Mouse (Mus musculus) frontal cortex, postnatal 14 days (tissue): ENCODE results near the gene Echs1.

Source experiments
- DNase-seq, 2 experiments: peaks; one replicate each; pipeline ENCODE4 v3.0.0; 2022; ENCODE audit warnings: low spot score in 2 of 2

Gene Echs1

DNA sequence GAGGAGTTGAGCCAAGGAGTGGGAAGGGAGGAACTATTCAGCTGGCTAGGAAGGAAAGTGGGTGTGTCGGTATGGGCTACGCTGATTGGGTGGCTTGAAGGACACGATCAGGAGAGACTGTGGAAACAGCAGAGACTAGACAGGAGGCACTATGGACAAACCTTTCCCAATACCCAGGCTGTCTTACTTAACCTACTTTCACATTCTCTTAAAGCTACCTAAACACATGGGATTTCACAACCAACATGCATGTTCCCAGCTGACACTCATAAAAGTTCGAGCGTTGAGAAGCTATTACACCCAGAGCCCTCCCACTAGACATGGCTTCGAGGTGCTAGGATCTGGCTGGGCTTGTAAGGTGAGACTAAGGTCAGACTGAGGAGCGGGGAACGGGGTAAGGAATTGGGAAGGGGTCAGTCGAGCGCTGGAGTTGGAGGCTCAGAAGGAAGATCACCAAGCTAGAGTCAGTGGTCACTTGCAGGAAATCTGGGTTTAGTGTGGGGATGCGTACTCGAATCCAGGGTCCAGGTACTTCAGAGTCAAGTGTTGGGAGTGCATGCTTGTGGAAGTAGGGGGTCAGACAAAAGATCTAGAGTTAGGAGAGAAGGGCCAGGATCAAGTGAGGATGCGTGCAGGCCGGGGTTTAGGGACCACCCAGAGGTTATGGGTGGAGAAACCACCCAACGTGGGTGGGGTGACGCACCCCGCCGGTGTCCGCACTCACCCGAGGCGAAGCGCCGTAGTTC, 520 bp downstream of the Echs1 start, which contains the start of gene Paox:
Paox (plus strand) TSS at position 217 of the 746 bp plus-strand sequence.
- DNase-seq, result peak in 1 of 2 experiments; percentile 39

GRCm38 (mm10) chr7:140111943-140112342, 4.3 kb downstream of the Echs1 start:
- no peak for DNase-seq

GRCm38 (mm10) chr7:140104009-140104408, 12.3 kb downstream of the Echs1 start:
- DNase-seq, result no peak

DNA sequence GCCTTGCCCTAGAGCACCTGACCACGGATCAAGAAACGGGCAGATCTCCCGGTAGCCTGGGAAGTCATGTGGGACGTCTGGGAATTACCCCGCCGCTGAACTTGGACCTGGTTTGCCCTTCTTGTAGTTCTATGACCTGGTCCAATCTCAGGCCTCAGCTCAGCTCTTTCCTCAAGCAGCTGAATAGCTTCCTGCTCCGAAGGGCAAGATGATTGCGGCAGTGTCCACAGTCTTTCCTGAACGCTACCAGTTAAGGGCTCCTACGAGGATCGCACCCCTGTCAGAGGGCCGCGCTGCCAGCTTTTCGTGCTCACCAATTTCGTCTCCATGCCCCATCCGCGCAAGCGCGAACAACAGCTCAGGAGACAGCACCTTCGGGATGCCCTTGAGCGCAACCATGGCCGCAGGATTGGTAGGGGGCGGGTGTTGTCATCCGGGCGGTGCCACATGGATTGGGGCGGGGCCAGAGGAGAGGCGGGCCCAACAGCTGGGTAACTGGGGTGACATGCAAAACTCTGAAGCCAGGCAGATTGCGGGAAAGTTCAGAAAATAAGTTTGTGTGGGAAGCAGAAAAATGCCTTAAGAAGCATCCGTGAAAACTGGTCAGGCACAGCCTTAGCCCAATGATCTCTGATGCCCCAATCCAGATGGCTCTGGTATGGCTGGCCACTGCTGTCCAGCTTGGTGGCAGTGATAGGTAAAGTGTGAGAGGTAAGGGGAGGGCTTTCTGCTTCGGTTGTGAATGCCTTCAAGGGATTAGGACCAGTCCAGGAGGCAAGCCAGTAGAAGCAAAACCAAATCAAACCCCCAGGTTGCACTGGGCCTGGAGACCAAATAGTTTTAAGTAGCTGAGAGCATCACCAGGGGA, 14.0 kb downstream of the Echs1 start, which contains the start of gene Fuom:
Fuom (minus strand) TSS at position 449 of the 868 bp plus-strand sequence.
- DNase-seq, result peak; percentile 77

DNA sequence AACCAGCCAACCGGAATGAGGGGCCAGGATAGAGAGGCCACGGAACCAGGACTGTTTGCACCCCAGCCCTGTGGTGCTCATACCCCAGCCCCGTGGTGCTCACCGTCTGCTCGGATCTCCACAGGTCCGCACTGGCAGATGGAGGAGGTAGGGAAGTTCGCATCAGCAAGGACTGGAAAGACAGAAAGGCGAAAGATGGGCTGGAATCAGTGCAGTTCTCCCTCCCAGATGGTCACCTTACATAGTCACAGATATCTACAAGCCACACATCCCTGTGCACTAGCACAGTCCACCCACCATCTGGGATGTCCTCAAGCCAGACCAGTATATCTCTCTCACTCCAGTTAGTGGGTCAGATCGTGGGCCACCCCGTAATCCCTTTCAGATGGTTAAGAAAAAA, 14.8 kb downstream of the Echs1 start:
- DNase-seq, result no peak

GRCm38 (mm10) chr7:140098466-140098865, 17.8 kb downstream of the Echs1 start:
- no peak for DNase-seq

DNA sequence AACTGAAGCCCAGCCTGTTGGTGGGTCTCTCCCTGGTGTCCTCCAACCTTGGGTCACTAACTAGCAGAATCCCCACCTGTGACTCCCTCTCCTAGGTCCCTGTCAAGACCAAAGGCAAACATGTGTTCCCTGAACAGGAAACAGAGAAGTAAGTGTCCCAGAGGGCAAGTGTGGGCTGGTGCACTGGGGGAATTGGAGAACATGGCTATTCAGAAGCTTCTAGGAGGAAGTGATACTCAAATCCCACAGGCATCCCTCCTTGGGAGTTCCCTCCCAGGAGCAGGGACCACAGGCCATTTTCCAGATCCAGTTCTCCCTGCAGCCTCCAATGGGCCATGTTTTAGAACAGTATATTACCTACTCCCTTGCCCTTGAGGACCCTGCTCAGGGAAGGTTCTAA, 20.2 kb downstream of the Echs1 start:
- no peak for DNase-seq

DNA sequence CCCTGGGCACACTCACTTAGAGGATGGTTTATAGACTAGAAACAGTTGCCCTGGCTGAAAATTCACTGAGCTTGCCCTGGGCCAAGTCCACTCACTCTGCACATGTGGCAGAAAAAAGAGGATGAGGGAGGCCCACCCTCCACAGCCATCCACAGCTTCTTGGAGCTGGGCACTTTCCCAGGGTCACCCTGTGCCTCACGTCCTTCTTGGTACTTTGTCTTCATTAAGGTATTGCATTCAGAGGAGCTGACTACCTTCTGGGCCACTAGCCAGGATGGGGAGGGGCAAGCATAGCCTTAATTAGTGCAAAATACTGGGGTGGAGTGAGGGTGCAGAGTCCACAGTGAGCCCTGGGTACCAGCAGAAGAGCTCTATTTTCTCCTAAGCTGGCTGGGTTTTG, 20.7 kb downstream of the Echs1 start:
- DNase-seq, result no peak

DNA sequence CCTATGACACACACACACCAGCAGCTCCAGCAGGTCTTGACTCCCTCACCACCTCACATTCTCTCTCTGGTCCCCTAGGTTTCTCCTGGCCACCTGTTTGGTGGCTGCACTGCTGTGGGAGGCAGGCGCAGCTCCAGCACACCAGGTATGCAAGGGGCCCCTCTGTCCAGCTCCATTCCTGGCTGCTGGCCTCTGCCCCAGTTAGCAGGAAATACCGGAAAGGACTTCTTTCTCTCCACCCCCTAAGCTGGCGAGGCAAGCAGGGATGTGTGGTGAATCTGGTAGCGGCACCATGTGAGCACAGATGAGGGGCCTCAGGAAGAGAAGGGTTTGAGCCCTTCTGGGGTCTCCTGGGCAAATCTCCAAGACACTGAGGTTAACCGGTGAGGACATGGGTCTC, 21.3 kb downstream of the Echs1 start:
- DNase-seq, result no peak

DNA sequence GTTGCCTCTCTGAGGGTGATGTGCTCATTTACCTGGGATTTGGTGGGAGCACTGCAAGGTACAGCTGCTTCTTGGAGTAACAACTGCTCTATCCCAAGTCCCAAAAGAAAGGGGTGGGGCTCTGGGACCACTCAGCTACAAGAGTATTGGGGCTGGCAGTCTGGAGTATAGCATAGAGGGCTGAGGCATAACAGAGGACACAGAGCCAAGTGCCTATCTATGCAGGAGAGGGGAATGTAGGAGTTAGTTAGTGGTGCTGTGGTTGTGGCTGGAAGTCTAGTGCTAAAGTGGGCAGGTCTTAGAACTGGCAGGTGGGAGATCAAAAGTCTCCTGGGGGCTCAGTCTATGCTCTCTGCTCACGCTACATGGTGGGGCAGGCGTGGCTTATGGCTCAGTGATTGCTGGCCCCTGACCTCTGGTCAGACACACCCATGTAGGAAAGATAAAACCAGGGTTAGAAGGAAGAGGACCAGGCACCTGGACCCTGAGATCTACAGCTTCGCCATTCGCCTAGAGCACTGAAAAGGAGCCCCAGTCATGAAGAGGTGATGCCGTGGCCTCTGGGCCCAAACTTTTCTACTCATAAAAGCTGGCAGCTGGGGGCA, 23.2 kb downstream of the Echs1 start, which contains the start of gene Prap1:
Prap1 (plus strand) TSS at position 472 of the 605 bp plus-strand sequence.
- DNase-seq, result no peak

- no peak for DNase-seq
Observed at GRCm38 (mm10) chr7:140090601-140091000, 25.7 kb downstream of the Echs1 start.

- DNase-seq, result peak; percentile 88 to 92
Observed at GRCm38 (mm10) chr7:140082242-140082678, 34.0 kb downstream of the Echs1 start, which contains the start of gene Caly. Gene Caly, minus strand, starts transcription at chr7:140082548.

- no peak for DNase-seq
Observed at GRCm38 (mm10) chr7:140081408-140082241, 34.7 kb downstream of the Echs1 start.

- peak; percentile 83 to 88 for DNase-seq
Observed at GRCm38 (mm10) chr7:140080503-140081156, 35.6 kb downstream of the Echs1 start.

GRCm38 (mm10) chr7:140078711-140079110, 37.6 kb downstream of the Echs1 start:
- DNase-seq, result peak in 1 of 2 experiments; percentile 68

DNA sequence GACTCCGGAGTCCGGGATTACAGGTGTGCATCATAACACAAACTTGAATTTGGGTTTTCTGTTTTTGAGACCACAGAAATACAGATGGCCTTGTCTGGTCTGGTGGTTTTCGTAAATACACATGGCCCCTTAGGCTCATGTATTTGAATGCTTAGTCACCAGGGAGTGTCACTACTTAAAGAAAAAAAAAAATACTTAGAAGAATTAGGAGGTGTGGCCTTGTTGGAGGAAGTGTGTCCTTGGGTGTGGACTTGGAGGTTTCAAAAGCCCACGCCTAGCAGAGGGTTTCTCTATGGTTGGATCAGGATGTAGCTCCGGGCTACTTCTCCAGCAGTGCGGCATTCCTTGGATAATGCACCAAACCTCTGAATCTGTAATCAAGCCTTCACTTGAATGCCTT, 38.6 kb downstream of the Echs1 start:
- no peak for DNase-seq

DNA sequence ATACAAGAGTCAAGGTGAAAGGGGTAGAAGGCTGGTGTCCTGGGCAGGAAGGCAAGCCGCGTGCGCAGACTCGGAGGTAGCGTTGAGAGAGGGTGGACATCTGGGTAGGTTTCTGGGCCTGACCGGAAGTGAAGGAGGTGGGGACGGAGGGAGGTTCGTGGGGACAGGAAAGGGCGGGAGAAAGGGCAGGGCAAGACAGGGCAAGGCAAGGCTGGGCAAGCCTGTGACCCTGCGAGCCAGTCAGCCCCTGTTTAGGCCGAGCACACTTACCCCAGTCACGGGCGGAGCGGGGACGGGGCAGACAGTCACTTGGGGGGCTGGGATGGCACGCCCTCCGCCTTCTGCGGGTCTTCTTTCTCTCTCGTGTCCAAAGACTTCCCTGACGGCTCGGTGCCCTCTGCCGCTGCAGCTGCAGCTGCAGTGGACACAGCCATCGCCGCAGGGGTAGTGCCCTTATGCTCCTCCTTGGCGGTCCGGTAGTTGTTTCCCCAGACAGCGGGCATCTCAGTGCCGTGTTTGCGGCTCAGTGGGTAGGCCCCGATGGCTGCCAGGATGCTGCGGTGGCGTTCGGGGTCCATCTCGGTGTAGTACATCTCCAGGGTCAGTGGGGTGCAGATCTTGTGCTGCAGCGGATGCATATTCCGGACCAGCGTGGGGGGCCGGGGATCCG, 46.1 kb downstream of the Echs1 start:
- DNase-seq, result no peak

- DNase-seq, result no peak
Observed at GRCm38 (mm10) chr7:140067397-140067796, 48.9 kb downstream of the Echs1 start.

- DNase-seq, result peak; percentile 57 to 76
Observed at GRCm38 (mm10) chr7:140063092-140063491, 53.2 kb downstream of the Echs1 start.

DNA sequence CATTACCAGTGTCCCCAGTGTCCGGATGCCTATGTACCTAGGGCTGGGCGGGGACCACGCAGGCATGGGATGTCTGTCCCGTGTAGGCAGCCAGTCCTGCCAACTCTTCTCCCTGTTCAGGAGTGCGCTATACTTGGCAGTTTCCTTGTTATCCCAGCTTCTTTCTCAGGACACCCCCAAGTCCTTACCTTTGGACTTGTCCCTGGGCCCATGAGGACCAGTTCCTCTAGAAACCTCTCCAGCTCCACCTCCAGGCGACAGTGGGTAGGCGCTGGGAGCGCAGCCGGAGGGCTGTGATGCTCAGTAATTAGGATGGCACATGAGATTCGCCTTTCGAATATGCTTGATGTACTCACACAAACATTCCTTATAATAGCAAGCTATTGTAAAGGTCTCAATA, 54.0 kb downstream of the Echs1 start:
- no peak for DNase-seq
